Mouse (Mus musculus) bone marrow, adult 2 months (tissue): ENCODE measurements around the gene Rgl1. TPM values are rescaled to one million over a fixed set of nuclear protein-coding genes. Genes with fewer than 3 reads are reported as not detected.

Source experiments
- H3K27ac ChIP-seq: fragments of 200-500 bp; 2 replicates; pipeline ENCODE4 v1.5.1; 2012; ENCODE audit warnings: low read depth, mild to moderate bottlenecking, control low read depth, inconsistent platforms, low read length; ENCODE audit not compliant: control insufficient read depth, poor library complexity, insufficient read depth
- H3K4me1 ChIP-seq: fragments of 200-500 bp; 2 replicates; pipeline ENCODE4 v1.6.1; 2011; ENCODE audit warnings: low read length; ENCODE audit not compliant: control insufficient read depth, insufficient read depth
- H3K4me3 ChIP-seq: fragments of 200-500 bp; replicated peaks from 2 replicates; pipeline ENCODE3; 2011; ENCODE audit warnings: mild to moderate bottlenecking, low read depth, low read length, control low read depth; ENCODE audit not compliant: control insufficient read depth
- CTCF ChIP-seq: fragments of 200-500 bp; IDR thresholded peaks from 2 replicates; pipeline ENCODE4 v1.5.1; 2011; ENCODE audit warnings: low read length, control low read depth; ENCODE audit not compliant: control insufficient read depth, insufficient read depth
- POLR2A ChIP-seq: fragments of 200-500 bp; IDR thresholded peaks from 2 replicates; pipeline ENCODE4 v1.6.1; 2011; ENCODE audit warnings: low read depth, mild to moderate bottlenecking, control low read depth, low read length, borderline replicate concordance; ENCODE audit not compliant: control insufficient read depth
- WGBS: fragments of 180-500 bp; shearing (Covaris S2); methylation state at CpG from one replicate; pipeline ENCODE4 v1.1.7; 2018; 5-methylcytosine and 5-hydroxymethylcytosine counted together
- polyA plus RNA-seq: library from polyadenylated mRNA; stranded (reverse); fragments of >200 nt; gene quantifications from 2 replicates; pipeline ENCODE4 v1.2.4, GENCODE M21; 2011; ENCODE audit warnings: low replicate concordance; ENCODE audit not compliant: missing spikeins, insufficient read depth, insufficient read length

The Rgl1 gene
- polyA plus RNA-seq, 1 experiment: 9.2 TPM

DNA sequence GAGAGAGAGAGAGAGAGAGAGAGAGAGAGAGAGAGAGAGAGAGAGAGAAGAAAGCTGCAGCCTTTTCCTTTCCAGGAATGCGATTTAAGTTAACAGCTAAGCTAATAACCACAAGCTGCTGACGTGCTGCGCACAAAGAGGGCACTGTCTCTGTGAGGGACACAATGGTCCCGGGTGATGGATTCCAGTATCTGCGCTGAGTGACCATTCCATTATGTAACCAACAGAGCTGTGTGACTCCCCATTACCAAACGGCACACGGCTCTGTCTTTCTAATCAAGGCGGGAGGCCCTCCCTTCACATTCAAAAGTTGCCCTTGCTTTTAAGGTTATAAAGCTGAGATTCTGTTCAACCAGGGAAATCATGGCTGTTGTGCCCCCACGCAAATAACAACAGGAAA, 162.5 kb downstream of the Rgl1 start:
- peaks cover 10% of the 10 kb centered on the region for H3K4me1 ChIP-seq
- TF ChIP-seq POLR2A (no peak), CTCF (no peak)
- no peak overlapping the region for H3K4me3 ChIP-seq
- no peak overlapping the region for H3K27ac ChIP-seq
- 84% methylated on average over 9 of the region's 9 CpGs for WGBS

DNA sequence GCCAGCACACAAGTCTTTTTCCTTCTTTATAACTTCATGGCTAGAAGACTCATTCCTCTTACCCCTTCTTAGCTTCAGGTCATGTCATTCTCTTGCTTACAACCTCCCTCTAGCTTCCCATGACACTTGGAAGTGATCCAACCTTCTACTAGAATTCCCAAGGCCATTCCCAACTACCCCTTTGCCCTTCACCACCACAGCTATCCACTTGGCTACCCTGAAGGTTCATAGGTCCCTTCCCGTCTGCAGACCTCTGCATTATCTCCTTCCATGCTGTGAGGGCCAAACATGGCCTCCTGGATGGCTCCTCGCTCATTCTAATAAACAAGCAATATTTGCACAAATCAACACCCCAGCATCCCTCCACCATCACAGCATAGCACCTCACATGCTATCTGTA, 165.7 kb downstream of the Rgl1 start:
- TF ChIP-seq POLR2A: no peak
- TF ChIP-seq CTCF: no peak
- no peak overlapping the region for H3K27ac ChIP-seq
- peaks cover 13% of the 10 kb centered on the region; the same call in 1 of the 2 replicates for H3K4me1 ChIP-seq
- no peak overlapping the region for H3K4me3 ChIP-seq
- WGBS: 85% methylated on average over 2 of the region's 2 CpGs

DNA sequence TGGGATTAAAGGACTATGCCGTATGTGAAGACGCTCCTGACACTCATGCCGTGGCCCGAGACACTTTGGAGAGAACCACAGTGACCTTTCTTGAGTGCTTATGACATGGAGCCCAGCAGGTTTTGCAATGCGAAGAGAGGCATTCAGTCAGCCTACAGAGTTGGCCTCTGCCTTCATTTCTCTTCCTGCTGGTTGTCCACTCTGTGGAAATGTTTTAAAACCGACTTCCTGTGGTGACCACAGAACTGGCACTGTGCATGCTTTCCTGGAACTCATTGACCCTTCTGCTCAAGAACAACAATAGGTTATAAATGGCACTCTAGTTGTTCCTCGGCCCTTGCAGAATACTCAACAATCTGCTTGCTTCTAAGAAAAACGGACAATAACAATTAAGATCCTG, 166.8 kb downstream of the Rgl1 start:
- Histone ChIP-seq H3K27ac (peak overlapping the region; percentile 45), H3K4me1 (peaks cover 14% of the 10 kb centered on the region), H3K4me3 (no peak overlapping the region)
- TF ChIP-seq CTCF (no peak), POLR2A (no peak)
- 25% methylated on average over 8 of the region's 8 CpGs for WGBS

DNA sequence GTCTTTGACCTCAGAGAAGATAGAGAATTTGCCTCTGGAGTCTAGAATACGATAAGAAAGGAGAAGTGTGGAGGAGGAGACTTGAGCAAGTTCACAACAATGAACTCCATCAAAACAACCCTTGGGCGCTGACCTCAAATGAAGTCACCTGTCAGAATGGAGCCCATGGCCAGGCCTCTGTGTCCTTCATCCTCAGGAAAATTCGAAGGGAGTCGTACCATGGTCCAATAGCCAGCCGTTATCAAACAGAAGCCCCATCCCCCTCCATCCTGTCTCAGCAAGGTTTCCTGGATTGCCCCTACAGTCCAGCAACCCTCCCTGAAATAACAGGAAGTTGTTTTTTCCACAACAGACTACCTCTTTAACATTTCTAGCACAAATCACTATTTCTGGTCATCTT, 171.5 kb downstream of the Rgl1 start:
- H3K4me1 ChIP-seq: peaks cover 21% of the 10 kb centered on the region
- H3K4me3 ChIP-seq: no peak overlapping the region
- no peak for TF ChIP-seq CTCF
- no peak for TF ChIP-seq POLR2A
- H3K27ac ChIP-seq: peak overlapping the region; percentile 45
- 12% methylated on average over 5 of the region's 5 CpGs for WGBS

DNA sequence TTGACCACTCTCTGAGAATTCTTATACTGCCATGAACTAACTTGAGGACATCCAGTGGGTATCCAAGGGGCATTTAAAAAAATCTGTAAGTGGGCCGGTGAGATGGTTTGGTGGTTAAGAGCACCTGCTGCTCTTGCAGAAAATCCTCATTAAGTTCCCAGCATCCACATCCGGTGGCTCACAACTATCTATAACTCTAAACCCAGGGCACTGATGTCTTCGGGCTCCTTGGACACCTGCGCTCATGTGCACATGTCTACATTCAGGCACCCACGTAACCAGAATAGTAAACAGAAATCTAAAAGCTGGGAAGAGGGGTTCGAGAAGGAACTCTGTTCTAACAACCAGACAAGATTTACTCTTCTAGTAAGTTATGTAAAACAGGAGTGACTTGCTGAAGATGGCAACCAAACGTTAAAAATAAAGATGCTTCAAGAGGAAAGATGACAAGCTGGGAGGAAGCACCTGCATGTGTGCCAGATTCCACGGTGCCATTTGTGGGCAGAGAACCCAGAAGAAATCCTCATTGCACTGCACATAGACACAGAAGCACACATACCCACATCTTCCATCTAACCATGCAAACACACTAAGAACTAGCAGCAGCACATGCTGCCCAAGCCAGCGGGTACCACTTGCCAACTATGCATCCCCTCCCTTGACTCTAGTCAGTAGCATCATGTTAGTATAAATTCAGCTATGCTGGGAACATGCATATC, 172.2 kb downstream of the Rgl1 start:
- Histone ChIP-seq H3K4me3 (no peak overlapping the region), H3K27ac (no peak overlapping the region; the same call in 1 of the 2 replicates), H3K4me1 (peaks cover 17% of the 10 kb centered on the region)
- whole genome bisulfite sequencing: 53% methylated on average over 9 of the region's 9 CpGs
- TF ChIP-seq POLR2A (no peak), CTCF (no peak)

DNA sequence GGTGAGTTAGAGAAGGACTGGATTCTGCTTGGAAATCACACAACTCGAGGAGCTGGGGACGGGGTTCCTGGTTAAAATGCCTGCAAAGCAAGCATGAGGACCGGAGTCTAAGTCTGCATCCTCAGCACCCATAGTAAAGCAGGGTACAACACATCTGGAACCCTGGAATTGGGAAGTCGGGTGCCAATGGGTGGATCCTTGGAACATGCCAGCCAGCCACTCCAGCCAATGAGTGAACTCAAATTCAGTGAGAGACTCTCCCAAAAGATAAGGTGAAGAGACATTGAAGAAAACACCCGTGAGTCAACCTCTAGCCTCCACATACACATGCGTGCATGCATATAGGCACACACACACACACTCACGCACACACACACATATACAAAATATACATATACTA, 172.8 kb downstream of the Rgl1 start:
- 72% methylated on average over 7 of the region's 7 CpGs for WGBS
- Histone ChIP-seq H3K4me3 (no peak overlapping the region), H3K4me1 (peaks cover 14% of the 10 kb centered on the region), H3K27ac (peak overlapping the region; percentile 62; the same call in 1 of the 2 replicates)
- TF ChIP-seq POLR2A (no peak), CTCF (no peak)

DNA sequence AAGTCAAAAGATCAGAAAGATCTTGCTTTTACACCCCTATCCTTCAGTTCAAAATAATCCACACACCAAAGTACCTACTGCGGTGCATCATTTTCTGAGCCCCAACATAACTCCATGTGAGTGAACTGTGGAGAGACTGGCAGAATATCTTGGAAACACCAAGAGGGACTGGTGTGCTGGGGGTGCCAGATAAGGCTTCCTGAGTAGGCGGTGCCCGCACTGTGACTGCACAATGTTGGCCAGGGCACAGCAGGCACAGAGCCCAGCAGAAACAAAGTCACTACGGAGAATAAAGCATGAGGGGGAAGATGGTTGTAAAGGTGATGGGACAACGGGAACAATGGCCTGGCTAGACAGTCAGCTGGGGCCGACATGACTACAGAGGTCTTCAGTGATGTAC, 173.5 kb downstream of the Rgl1 start:
- Histone ChIP-seq H3K27ac (peak overlapping the region; percentile 71), H3K4me3 (peak overlapping the region; percentile 46), H3K4me1 (peaks cover 14% of the 10 kb centered on the region)
- TF ChIP-seq POLR2A: peak; percentile 41; the same call in 1 of the 2 replicates
- no peak for TF ChIP-seq CTCF
- WGBS: 5% methylated on average over 6 of the region's 6 CpGs

DNA sequence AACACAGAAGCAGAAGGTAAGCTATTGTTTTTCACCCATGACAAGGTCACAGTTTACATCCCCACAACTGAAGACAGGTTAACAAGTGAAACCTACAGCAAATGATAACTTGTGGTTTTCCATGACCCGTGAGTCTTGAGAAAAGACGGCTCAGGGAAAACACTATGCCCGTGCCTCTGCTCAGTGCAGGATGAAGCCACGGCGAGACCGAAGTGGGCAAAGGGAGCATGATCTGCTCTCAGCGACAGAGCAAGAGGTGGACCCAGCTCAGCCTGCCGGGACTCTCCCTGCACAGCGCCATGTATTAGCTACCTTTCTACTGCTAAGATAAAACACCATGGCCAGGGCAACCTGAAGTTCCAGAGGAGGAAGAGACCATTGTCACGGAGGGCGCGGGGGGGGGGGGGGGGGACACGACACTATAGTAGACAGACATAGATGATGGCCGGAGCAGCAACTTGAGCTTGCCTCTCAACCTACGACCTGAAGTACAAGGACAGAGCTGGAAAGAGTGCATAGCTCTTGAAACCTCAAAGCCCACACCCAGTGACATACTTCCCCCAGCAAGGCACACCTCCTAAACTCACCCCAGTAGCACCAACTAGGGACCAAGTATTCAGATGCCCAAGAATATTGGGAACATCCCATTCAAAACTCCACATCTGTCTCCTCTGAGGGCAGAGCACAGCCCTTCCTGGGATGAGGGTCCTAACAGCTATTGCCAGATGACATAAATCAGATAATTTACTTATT, 174.2 kb downstream of the Rgl1 start:
- WGBS: 53% methylated on average over 15 of the region's 15 CpGs
- peak overlapping the region; percentile 47 for H3K4me3 ChIP-seq
- H3K4me1 ChIP-seq: peaks cover 12% of the 10 kb centered on the region
- TF ChIP-seq POLR2A (peak; percentile 52; the same call in 1 of the 2 replicates), CTCF (no peak)
- H3K27ac ChIP-seq: peak overlapping the region; percentile 43

DNA sequence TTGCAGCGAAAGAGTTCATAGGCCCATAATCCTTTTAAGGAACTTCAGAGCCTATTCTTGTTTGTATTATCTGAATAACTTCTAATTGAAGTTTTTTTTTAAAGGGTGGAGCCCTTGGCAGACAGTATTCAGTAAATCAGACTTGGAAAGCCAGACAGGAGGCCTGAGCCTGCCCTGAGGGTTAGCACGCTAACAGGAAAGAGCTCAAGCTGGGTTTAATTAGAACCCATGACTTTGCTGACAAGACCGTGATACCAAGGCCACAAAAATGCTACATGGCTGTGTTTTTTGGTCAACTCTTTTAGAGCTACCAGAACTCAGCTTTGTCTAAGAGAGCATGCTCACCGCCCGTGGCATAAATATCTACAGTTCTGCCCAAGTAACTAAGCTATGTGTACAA, 175.8 kb downstream of the Rgl1 start:
- WGBS: 83% methylated on average over 5 of the region's 5 CpGs
- no peak for TF ChIP-seq POLR2A
- TF ChIP-seq CTCF: no peak
- no peak overlapping the region for H3K4me3 ChIP-seq
- peaks cover 10% of the 10 kb centered on the region for H3K4me1 ChIP-seq
- no peak overlapping the region for H3K27ac ChIP-seq
